Mouse (Mus musculus) brain, embryonic 18.5 days (tissue): ENCODE results near the gene Iqschfp.
A peak's percentile ranks its signal among the peaks of the same experiment; 100 is the strongest.

Experiments used
- DNase-seq: peaks from one replicate; pipeline ENCODE4 v3.0.0-alpha.2; 2012; ENCODE audit warnings: low read depth, low spot score

Iqschfp gene

GRCm38 (mm10) chr3:68572249-68573225 lies 680.5 kb downstream of the Iqschfp start:
- peak; percentile 74 for DNase-seq

GRCm38 (mm10) chr3:68573226-68573624 lies 681.2 kb downstream of the Iqschfp start:
- no peak for DNase-seq

GRCm38 (mm10) chr3:68574097-68574496 lies 682.1 kb downstream of the Iqschfp start:
- DNase-seq: no peak

GRCm38 (mm10) chr3:68574565-68574964 lies 682.5 kb downstream of the Iqschfp start:
- DNase-seq: no peak

- no peak for DNase-seq
Measured at GRCm38 (mm10) chr3:68575636-68576340, 683.8 kb downstream of the Iqschfp start.

GRCm38 (mm10) chr3:68576431-68576830 lies 684.4 kb downstream of the Iqschfp start:
- no peak for DNase-seq

- no peak for DNase-seq
Measured at GRCm38 (mm10) chr3:68576948-68577347, 684.9 kb downstream of the Iqschfp start.

- no peak for DNase-seq
Measured at GRCm38 (mm10) chr3:68581591-68581990, 689.6 kb downstream of the Iqschfp start.

GRCm38 (mm10) chr3:68582103-68582740 lies 690.2 kb downstream of the Iqschfp start:
- DNase-seq: no peak

- no peak for DNase-seq
Measured at GRCm38 (mm10) chr3:68583031-68583693, 691.1 kb downstream of the Iqschfp start.

GRCm38 (mm10) chr3:68583771-68584511 lies 691.9 kb downstream of the Iqschfp start:
- no peak for DNase-seq

GRCm38 (mm10) chr3:68585213-68585612 lies 693.2 kb downstream of the Iqschfp start:
- DNase-seq: no peak

GRCm38 (mm10) chr3:68586646-68587064 lies 694.6 kb downstream of the Iqschfp start:
- no peak for DNase-seq

GRCm38 (mm10) chr3:68587567-68588245 lies 695.7 kb downstream of the Iqschfp start:
- DNase-seq: no peak

GRCm38 (mm10) chr3:68589220-68589840 lies 697.3 kb downstream of the Iqschfp start:
- DNase-seq: no peak

- DNase-seq: no peak
Measured at GRCm38 (mm10) chr3:68590436-68590835, 698.4 kb downstream of the Iqschfp start.

- DNase-seq: no peak
Measured at GRCm38 (mm10) chr3:68592575-68592974, 700.5 kb downstream of the Iqschfp start.

- DNase-seq: no peak
Measured at GRCm38 (mm10) chr3:68593073-68593867, 701.2 kb downstream of the Iqschfp start.
